Mouse (Mus musculus) activated CD4-positive, CD25-positive, alpha-beta regulatory T cell, adult 4 months (primary cell): ENCODE measurements around the gene Ndufaf1. TPM values are rescaled to one million over a fixed set of nuclear protein-coding genes. Genes with fewer than 3 reads are reported as not detected.
A peak's percentile ranks its signal among the peaks of the same experiment; 100 is the strongest.

Experiments used
- ATAC-seq: one replicate; pipeline ENCODE4 v1.8.0; 2017
- polyA plus RNA-seq, 2 experiments: library from polyadenylated mRNA; unstranded; fragments of 100-300 nt; shearing (Covaris generic); gene quantifications; one replicate each; pipeline ENCODE4 v1.2.1; 2017

Ndufaf1 gene
- polyA plus RNA-seq, 2 experiments from 2014 or later = 24.0 to 29.3 TPM

GRCm38 (mm10) chr2:119617841-119618198 is 44.8 kb downstream of the Ndufaf1 start:
- peak; percentile 3 for ATAC-seq

- ATAC-seq = no peak
Measured at GRCm38 (mm10) chr2:119607023-119607422, 55.6 kb downstream of the Ndufaf1 start.

Other genes with a start within 250 kb of the Ndufaf1 start
- gene Ino80, start 185.1 kb downstream of the Ndufaf1 start, polyA plus RNA-seq = 1 to 10 TPM; 7.0 to 7.1 TPM
- gene Exd1, start 115.2 kb downstream of the Ndufaf1 start, polyA plus RNA-seq = under 1 TPM in 1 of 2 experiments, not detected in 1; 0.11 TPM
- gene Chp1, start 115.1 kb downstream of the Ndufaf1 start, polyA plus RNA-seq = 10 to 100 TPM; 84.5 to 98.6 TPM
- 10 to 100 TPM; 39.2 to 40.2 TPM for gene Nusap1, start 44.5 kb downstream of the Ndufaf1 start, polyA plus RNA-seq
- 10 to 100 TPM in 1 of 2 experiments, 1 to 10 TPM in 1; 7.9 to 10.1 TPM for gene Oip5, start 44.4 kb downstream of the Ndufaf1 start, polyA plus RNA-seq
- gene Rtf1, start 12.2 kb upstream of the Ndufaf1 start, polyA plus RNA-seq = 10 to 100 TPM; 32.4 to 44.1 TPM
- gene Itpka, start 79.5 kb upstream of the Ndufaf1 start, polyA plus RNA-seq = under 1 TPM in 1 of 2 experiments, not detected in 1; 0.61 TPM
- not detected for gene Ltk, start 97.6 kb upstream of the Ndufaf1 start, polyA plus RNA-seq
- 10 to 100 TPM in 1 of 2 experiments, 1 to 10 TPM in 1; 10.0 to 18.1 TPM for gene Rpap1, start 124.7 kb upstream of the Ndufaf1 start, polyA plus RNA-seq
- 1 to 10 TPM; 1.6 to 3.2 TPM for gene Tyro3, start 134.9 kb upstream of the Ndufaf1 start, polyA plus RNA-seq
- gene Mga, start 234.4 kb upstream of the Ndufaf1 start, polyA plus RNA-seq = 10 to 100 TPM; 30.4 to 32.7 TPM